Mouse (Mus musculus) hindbrain, embryonic 14.5 days (tissue): ENCODE measurements at regions not wholly inside any gene's neighbourhood (a gene's known extent, or its start where the extent isn't known, plus 50 kb on each side); places are given as distances from the start of the nearest gene placed in this dataset.

ENCODE experiments used
- ATAC-seq: fragments of 200-750 bp; cut with Nextera tagmentation; 2 replicates; pipeline ENCODE4 v1.8.0; 2017; ENCODE audit warnings: moderate number of reproducible peaks, mild to moderate bottlenecking, moderate TSS enrichment, moderate library complexity; ENCODE audit not compliant: low FRiP score
- DNase-seq: peaks from one replicate; pipeline ENCODE4 v3.0.0-alpha.2; 2015; ENCODE audit warnings: low spot score
- H3K27ac ChIP-seq: fragments of 300-500 bp; sonication (generic); 2 replicates; pipeline ENCODE4 v1.5.1; 2014; ENCODE audit warnings: mild to moderate bottlenecking, moderate library complexity
- H3K27me3 ChIP-seq: fragments of 300-500 bp; sonication (generic); 2 replicates; pipeline ENCODE4 v1.6.1; 2014; ENCODE audit warnings: mild to moderate bottlenecking, low read length, mixed read lengths; ENCODE audit not compliant: control insufficient read depth, insufficient read depth
- H3K36me3 ChIP-seq: fragments of 300-500 bp; sonication (generic); replicated peaks from 2 replicates; pipeline ENCODE4 v1.6.1; 2014; ENCODE audit not compliant: control insufficient read depth, insufficient read depth
- H3K4me1 ChIP-seq: fragments of 300-500 bp; sonication (generic); replicated peaks from 2 replicates; pipeline ENCODE4 v1.6.1; 2014; ENCODE audit warnings: antibody characterized with exemption, low read length, mixed read lengths; ENCODE audit not compliant: control insufficient read depth, insufficient read depth
- H3K4me2 ChIP-seq: fragments of 300-500 bp; sonication (generic); replicated peaks from 2 replicates; pipeline ENCODE4 v1.6.1; 2014; ENCODE audit warnings: mild to moderate bottlenecking, moderate library complexity
- H3K4me3 ChIP-seq: fragments of 300-500 bp; sonication (generic); replicated peaks from 2 replicates; pipeline ENCODE4 v1.5.1; 2014; ENCODE audit warnings: mild to moderate bottlenecking, low read length
- H3K9ac ChIP-seq: fragments of 300-500 bp; sonication (generic); 2 replicates; pipeline ENCODE4 v1.6.1; 2014
- H3K9me3 ChIP-seq: fragments of 300-500 bp; sonication (generic); 2 replicates; pipeline ENCODE4 v1.6.1; 2016; ENCODE audit warnings: low read length; ENCODE audit not compliant: control insufficient read depth
- WGBS: fragments of 180-500 bp; shearing (Covaris S2); extraction: QIAGEN DNeasy Blood & Tissue Kit; methylation state at CpG from one replicate; pipeline ENCODE4 v1.1.7; 2014; 5-methylcytosine and 5-hydroxymethylcytosine counted together

DNA sequence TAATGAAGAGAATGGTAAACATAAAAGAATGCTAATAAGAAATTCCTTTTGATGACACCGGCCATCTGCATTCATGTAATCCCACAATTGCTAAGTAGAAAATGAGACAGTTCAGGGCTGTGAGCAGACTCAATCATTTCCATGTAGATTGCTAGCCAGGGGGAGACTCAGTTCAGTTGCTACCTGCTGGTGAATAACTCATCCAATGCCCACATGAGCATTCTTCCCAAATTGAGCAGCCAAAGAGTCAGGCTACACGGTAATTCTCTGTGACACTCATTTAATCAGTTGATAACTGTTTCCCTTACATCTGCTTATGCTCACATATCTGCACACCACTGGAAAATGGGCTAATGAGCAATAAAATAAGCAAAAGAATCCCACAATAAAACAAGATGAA is 345.0 kb downstream of the Ipo11 start:
- ATAC-seq, result peak; percentile 51; the same call in 1 of the 2 replicates
- no peaks in the 10 kb centered on the region for H3K9me3 ChIP-seq
- no peak overlapping the region for H3K4me3 ChIP-seq
- no peak overlapping the region for H3K27ac ChIP-seq
- H3K4me1 ChIP-seq, result no peaks in the 10 kb centered on the region
- no peaks in the 10 kb centered on the region for H3K36me3 ChIP-seq
- H3K4me2 ChIP-seq, result no peak overlapping the region
- peak; percentile 26 for DNase-seq
- H3K27me3 ChIP-seq, result no peaks in the 10 kb centered on the region
- H3K9ac ChIP-seq, result no peak overlapping the region
- 61% methylated on average over 2 of the region's 2 CpGs for WGBS

DNA sequence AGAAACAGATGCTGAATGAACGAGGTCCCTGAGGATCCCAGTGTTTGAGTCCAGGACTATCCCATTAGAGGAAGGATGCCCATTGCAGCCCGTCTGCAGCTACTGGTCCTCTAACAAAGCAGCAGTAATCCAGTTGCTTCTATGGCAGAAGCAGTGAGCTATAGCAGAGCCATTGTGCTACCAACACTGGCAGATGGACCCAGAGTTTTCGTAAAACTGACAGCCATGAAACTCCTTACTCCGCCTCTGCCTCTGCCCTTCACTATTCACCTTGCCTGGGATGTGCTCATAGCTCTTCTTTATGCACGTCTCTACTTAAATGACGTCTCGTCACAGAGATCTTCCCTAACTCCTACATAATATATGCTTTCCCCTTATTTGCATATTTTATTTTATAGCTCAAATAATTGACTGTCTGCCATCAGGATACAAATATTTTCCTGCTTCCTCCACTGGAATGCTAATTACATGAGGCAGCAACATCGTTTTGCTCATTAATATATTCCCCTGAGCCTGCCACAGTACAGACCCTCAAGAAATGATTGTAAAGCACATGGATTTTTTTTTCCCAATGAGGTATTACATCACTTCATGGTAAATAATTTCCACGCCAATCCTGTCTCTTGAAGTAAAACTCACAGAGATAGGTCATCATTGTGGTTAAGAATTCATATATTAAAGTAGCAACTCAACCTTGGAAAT is 368.9 kb downstream of the Ipo11 start:
- H3K9me3 ChIP-seq, result no peaks in the 10 kb centered on the region
- WGBS, result 48% methylated on average over 9 of the region's 9 CpGs
- H3K4me2 ChIP-seq, result no peak overlapping the region
- DNase-seq (no peak), ATAC-seq (peak; percentile 59)
- H3K27me3 ChIP-seq, result no peaks in the 10 kb centered on the region
- H3K4me3 ChIP-seq, result no peak overlapping the region
- 0 out of 2 replicates have a peak, but pooled peaks cover 4% of the 10 kb centered on the region for H3K4me1 ChIP-seq
- 0 out of 2 replicates have a peak overlapping the region, but pooled peaks have one; percentile 20 for H3K27ac ChIP-seq
- no peak overlapping the region for H3K9ac ChIP-seq
- H3K36me3 ChIP-seq, result no peaks in the 10 kb centered on the region

DNA sequence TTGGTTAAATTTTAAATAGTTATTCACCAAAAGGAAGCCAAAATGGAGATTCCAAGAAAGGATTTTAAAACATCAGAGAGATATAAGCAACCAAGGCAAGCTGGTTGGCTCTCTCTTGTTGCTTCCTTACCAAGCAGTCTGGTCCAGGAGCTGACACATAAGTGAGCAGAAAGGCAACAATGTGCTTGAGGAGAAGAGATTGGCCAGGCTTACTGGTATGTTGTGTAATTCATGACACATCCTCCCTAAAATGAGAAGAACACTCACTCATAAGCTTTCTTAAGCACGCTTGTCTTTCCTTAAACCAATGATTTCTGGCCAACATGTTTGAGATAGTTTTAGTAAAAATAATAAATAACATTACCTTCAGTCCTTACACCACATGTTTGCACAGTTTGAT is 374.2 kb downstream of the Ipo11 start:
- Histone ChIP-seq H3K4me1 (peaks cover 1% of the 10 kb centered on the region; the same call in 1 of the 2 replicates), H3K27ac (no peak overlapping the region), H3K9me3 (no peaks in the 10 kb centered on the region), H3K9ac (no peak overlapping the region), H3K27me3 (no peaks in the 10 kb centered on the region), H3K4me3 (no peak overlapping the region), H3K4me2 (no peak overlapping the region), H3K36me3 (no peaks in the 10 kb centered on the region)
- DNase-seq (no peak), ATAC-seq (no peak)
- 97% methylated on average over 1 of the region's 1 CpGs for whole genome bisulfite sequencing

DNA sequence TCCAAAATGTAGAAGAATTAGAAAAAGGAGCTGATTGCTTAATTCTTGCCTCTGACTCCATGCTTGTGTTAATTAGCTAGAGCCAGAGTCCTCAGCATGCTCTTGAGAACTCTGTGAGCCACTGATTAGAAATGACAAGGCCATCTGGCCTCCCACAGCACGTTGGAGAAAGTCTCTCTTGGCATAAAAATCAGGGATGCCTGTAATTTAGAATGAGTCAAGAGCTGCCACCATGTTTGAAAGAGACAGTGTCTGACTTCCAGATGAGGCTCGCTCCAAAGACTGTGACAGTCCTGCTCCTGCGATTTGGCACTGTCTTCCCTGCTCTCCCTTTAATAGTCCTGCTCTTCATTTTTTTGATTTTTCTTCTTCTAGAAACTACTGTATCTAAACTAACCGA is 374.6 kb downstream of the Ipo11 start:
- H3K4me3 ChIP-seq, result no peak overlapping the region
- H3K9me3 ChIP-seq, result no peaks in the 10 kb centered on the region
- H3K9ac ChIP-seq, result no peak overlapping the region
- no peaks in the 10 kb centered on the region; the same call in 1 of the 2 replicates for H3K4me1 ChIP-seq
- DNase-seq (no peak), ATAC-seq (peak; percentile 72)
- no peaks in the 10 kb centered on the region for H3K36me3 ChIP-seq
- no peak overlapping the region for H3K4me2 ChIP-seq
- 60% methylated on average over 4 of the region's 4 CpGs for WGBS
- no peak overlapping the region for H3K27ac ChIP-seq
- H3K27me3 ChIP-seq, result no peaks in the 10 kb centered on the region

DNA sequence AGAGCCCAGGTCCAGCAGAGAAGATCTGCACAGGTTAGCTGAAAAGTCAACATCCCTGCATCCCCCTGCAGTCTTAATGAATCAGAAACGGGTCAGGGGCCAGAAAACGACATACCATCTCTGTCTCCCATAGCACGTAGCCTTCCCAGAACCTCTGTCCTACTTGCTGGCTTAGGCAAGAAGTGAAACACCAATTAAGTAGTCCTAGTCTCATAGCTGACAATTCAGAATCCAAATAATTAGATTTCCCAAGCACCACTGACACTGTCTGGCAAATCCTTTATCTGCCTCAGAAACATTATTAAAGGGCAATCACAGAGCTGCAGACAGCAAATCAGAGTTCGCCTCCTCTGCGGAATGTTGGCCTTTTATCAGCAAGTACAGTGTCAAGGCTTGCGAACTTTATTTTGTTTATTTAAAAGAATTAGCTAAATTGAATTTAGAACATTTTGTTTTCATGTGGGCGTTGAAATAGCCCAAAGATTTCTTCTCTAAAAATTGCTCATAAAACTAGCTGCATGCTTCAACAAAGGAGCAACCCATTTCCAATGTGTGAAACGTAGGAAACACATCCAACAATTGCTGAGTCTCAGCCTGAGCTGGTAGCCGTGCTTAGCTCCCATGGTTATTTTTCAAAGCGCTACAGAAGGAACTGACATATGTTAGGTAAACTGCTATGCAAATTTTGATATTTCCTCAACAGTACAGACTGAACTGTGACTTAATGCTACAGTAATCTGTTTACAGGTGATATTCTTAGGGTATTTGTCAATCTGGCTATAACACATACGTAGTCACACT is 411.2 kb downstream of the Ipo11 start:
- Histone ChIP-seq H3K9ac (no peak overlapping the region), H3K27me3 (no peaks in the 10 kb centered on the region), H3K36me3 (no peaks in the 10 kb centered on the region), H3K9me3 (no peaks in the 10 kb centered on the region), H3K4me1 (no peaks in the 10 kb centered on the region), H3K4me3 (no peak overlapping the region), H3K4me2 (no peak overlapping the region), H3K27ac (no peak overlapping the region)
- WGBS, result 84% methylated on average over 11 of the region's 11 CpGs
- no peak for DNase-seq
- ATAC-seq, result no peak

DNA sequence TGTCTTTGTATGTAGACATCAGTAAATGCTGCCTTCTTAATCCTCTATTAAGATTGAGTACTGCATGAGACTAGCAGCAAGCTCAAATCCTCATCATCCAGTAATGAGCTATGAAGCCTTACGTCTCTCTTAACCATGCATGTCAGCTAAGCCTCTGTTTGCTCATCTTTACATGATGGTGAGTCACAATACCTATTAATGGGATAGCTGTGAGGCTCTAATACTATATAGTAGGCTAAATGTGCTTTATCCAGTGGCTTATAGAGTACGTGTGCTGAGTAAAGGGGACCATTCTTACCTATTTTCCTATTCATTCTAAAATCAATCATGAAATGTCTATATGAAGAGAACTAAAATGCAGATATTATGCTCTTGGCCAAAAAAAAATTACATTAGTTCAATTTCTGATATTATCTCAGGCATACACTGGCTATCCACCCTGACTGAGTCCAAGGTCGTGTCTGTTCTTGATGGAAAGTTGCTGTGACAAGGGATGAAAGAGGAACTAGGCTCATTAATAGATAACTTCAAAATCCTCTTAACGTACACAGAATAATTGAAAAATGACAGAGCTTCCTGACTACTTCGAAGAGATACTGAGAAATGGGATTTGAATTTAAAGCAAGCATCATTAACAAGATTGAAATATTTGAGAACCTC is 422.1 kb downstream of the Ipo11 start:
- H3K9me3 ChIP-seq, result no peaks in the 10 kb centered on the region
- no peaks in the 10 kb centered on the region for H3K27me3 ChIP-seq
- 77% methylated on average over 5 of the region's 5 CpGs for WGBS
- H3K4me3 ChIP-seq, result no peak overlapping the region
- no peak overlapping the region for H3K9ac ChIP-seq
- DNase-seq (no peak), ATAC-seq (no peak)
- H3K4me1 ChIP-seq, result no peaks in the 10 kb centered on the region
- H3K27ac ChIP-seq, result no peak overlapping the region
- H3K4me2 ChIP-seq, result no peak overlapping the region
- no peaks in the 10 kb centered on the region for H3K36me3 ChIP-seq

DNA sequence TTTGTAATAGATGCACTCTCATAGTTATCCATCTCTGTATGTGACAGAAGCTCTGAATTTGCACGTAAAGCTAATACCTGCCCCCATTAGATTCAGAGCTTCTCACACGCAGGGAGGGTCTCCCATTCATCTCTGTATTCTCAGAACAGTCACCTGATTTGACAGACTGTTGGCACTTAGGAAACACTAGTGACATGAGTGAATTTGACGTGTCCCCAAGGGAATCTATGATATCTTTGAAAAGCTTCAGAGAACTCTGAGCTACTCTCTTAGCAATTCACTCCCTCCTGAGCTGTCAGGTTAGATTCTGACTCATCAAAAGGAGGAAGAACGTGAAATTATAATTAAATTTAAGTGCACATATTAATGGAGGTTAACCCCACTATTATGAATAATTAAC is 423.1 kb downstream of the Ipo11 start:
- 59% methylated on average over 4 of the region's 4 CpGs for WGBS
- no peak for DNase-seq

DNA sequence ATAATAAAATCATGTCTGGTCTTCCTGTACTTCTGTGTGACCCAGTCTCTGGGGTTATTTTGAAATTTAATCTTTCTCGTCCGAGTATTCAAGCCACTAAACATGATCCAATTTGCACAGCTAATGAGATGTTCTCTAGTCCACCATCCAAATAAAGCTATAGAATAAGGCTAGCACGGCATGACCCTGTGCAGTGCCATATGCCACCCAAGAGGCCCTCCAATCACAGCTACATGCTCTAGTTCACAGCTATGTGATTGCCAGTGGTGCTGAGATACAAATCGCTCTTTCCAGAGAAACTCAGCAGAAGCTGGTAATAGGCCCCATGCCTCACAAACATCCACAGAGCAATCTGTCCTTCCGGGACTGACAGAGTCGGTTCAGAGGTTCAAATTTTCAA is 426.3 kb downstream of the Ipo11 start:
- H3K4me1 ChIP-seq, result no peaks in the 10 kb centered on the region
- DNase-seq (no peak), ATAC-seq (no peak)
- no peaks in the 10 kb centered on the region for H3K9me3 ChIP-seq
- 85% methylated on average over 6 of the region's 6 CpGs for WGBS
- H3K4me2 ChIP-seq, result no peak overlapping the region
- H3K36me3 ChIP-seq, result no peaks in the 10 kb centered on the region
- H3K9ac ChIP-seq, result no peak overlapping the region
- no peak overlapping the region for H3K4me3 ChIP-seq
- H3K27me3 ChIP-seq, result no peaks in the 10 kb centered on the region
- H3K27ac ChIP-seq, result no peak overlapping the region

More for the DNA sequence above, 423.1 kb downstream of the Ipo11 start:
- Histone ChIP-seq H3K36me3 (no peaks in the 10 kb centered on the region), H3K27me3 (no peaks in the 10 kb centered on the region), H3K9me3 (no peaks in the 10 kb centered on the region), H3K4me2 (no peak overlapping the region), H3K4me3 (no peak overlapping the region), H3K4me1 (no peaks in the 10 kb centered on the region), H3K9ac (no peak overlapping the region), H3K27ac (no peak overlapping the region)
- ATAC-seq, result no peak

DNA sequence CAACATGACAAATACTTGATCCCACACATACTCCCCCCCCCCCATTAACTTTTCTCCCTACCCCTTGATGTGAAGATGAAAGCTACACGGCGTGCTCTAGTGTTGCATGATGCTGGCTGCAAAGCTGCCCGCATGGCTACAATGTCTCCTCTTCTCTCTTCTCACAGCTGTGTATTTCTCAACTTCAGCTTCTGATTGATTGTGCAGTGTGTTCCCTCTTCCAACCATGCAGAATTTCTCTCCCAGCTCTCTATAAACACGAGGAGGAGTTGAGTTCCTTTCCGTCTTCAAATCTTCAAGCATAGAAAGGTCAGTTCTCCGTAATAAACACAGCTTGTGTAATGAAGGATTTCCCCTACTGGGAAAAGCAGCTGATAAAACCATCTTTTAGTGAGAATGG is 435.5 kb downstream of the Ipo11 start:
- H3K27ac ChIP-seq, result no peak overlapping the region
- no peak overlapping the region for H3K9ac ChIP-seq
- DNase-seq, result no peak
- H3K4me3 ChIP-seq, result no peak overlapping the region
- H3K4me2 ChIP-seq, result no peak overlapping the region
- ATAC-seq, result no peak
- H3K9me3 ChIP-seq, result no peaks in the 10 kb centered on the region
- 85% methylated on average over 6 of the region's 6 CpGs for WGBS
- H3K36me3 ChIP-seq, result no peaks in the 10 kb centered on the region
- no peaks in the 10 kb centered on the region for H3K27me3 ChIP-seq
- no peaks in the 10 kb centered on the region for H3K4me1 ChIP-seq
